ENCODE assay signal across 8 mouse cellular contexts in the genomic region with DNA sequence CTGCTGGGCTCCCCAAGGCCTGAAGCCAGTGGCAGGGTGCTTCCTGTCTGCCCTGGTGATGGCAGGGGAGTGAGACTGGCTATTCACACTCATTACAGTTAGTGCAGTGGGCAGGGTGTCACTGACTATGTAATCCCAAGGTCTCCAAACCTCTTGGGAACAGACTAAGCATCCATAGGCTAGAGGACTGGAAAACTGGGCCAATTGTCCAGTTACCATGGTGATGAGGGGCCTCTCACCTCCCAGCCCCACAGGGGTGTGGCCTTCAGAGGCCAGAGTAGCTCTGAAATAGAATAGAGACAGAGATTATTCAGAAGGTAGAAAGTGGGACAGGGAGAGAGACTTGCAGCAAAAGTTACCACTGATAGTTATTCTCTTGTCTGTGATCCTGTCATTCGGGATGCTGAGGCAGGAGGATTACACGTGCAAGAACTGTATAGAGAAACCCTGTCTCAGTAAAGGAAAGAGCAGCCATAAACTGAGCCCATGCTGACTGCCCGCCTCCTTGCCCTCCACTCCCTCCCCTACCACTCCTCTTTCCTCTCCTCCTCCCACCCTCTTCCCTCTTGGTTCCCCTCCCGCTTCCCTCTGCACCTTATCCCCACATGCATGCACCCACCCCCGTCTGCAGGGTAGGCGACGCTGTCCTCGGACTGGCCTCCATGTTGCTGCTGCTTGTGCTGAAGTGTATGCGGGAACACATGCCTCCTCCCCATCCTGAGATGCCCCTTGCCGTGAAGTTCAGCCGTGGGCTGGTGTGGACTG. TPM values are rescaled to one million over a fixed set of nuclear protein-coding genes. Genes with fewer than 3 reads are reported as not detected.
DNase-seq lines count a peak whose midpoint lies in the region; ATAC-seq and TF ChIP-seq lines count a peak whose summit lies in the region.

No protein-coding gene starts in this region.

- no peak for TF ChIP-seq EP300 in heart, postnatal 0 days (IDR thresholded peaks at IDR 0.05; ENCODE audit: low read depth)

- DNase-seq in heart, postnatal 0 days (ENCODE audit: low spot score) = no peak
- DNase-seq in heart, adult 11 months = no peak
- DNase-seq in embryonic facial prominence, embryonic 10.5 days (ENCODE audit: low spot score) = no peak
- DNase-seq in hindbrain, postnatal 0 days (ENCODE audit: low spot score) = no peak
- DNase-seq in testis, postnatal 14 days (ENCODE audit: low spot score) = no peak
- DNase-seq in cerebellum, postnatal 25 days = no peak
- no peak for DNase-seq in lung, postnatal 25 days (ENCODE audit: low spot score)

- no peak for TF ChIP-seq CTCF in heart, postnatal 0 days (IDR thresholded peaks at IDR 0.05; ENCODE audit: low read depth)
- TF ChIP-seq CTCF in hindbrain, postnatal 0 days (IDR thresholded peaks at IDR 0.05; ENCODE audit: low read depth) = no peak

- H3K27me3 ChIP-seq in heart, postnatal 0 days (ENCODE audit: control insufficient read depth, insufficient read depth, low read length) = no peaks in the 10 kb centered on the region
- no peaks in the 10 kb centered on the region for H3K27me3 ChIP-seq in embryonic facial prominence, embryonic 10.5 days (replicated peaks; ENCODE audit: low read depth, poor library complexity, severe bottlenecking)
- no peaks in the 10 kb centered on the region for H3K27me3 ChIP-seq in hindbrain, postnatal 0 days (ENCODE audit: insufficient read depth, low read length)

- H3K9ac ChIP-seq in heart, postnatal 0 days (replicated peaks; ENCODE audit: low read depth, low read length) = 0 out of 2 replicates have a peak overlapping the region, but pooled peaks have one; percentile 18
- 0 out of 2 replicates have a peak overlapping the region, but pooled peaks have one; percentile 15 for H3K9ac ChIP-seq in hindbrain, postnatal 0 days (replicated peaks; ENCODE audit: low read length)

- peaks cover 15% of the 10 kb centered on the region; the same call in 1 of the 2 replicates for H3K36me3 ChIP-seq in heart, postnatal 0 days (replicated peaks; ENCODE audit: control insufficient read depth, insufficient read depth, low read length)
- peaks cover 69% of the 10 kb centered on the region for H3K36me3 ChIP-seq in embryonic facial prominence, embryonic 10.5 days (replicated peaks)
- H3K36me3 ChIP-seq in hindbrain, postnatal 0 days (ENCODE audit: insufficient read depth, low read length) = no peaks in the 10 kb centered on the region

- WGBS in heart, postnatal 0 days = 33% methylated on average over 11 of the region's 11 CpGs
- WGBS in embryonic facial prominence, embryonic 10.5 days = 33% methylated on average over 11 of the region's 11 CpGs
- 34% methylated on average over 11 of the region's 11 CpGs for WGBS in hindbrain, postnatal 0 days

- H3K9me3 ChIP-seq in heart, postnatal 0 days (replicated peaks; ENCODE audit: control insufficient read depth, low read length) = peaks cover 5% of the 10 kb centered on the region; the same call in 1 of the 2 replicates
- H3K9me3 ChIP-seq in embryonic facial prominence, embryonic 10.5 days = no peaks in the 10 kb centered on the region
- H3K9me3 ChIP-seq in hindbrain, postnatal 0 days (ENCODE audit: low read length) = no peaks in the 10 kb centered on the region; the same call in 1 of the 2 replicates

- H3K27ac ChIP-seq in heart, postnatal 0 days (ENCODE audit: low read depth) = no peak overlapping the region
- H3K27ac ChIP-seq in embryonic facial prominence, embryonic 10.5 days (replicated peaks) = peak overlapping the region; percentile 61
- H3K27ac ChIP-seq in hindbrain, postnatal 0 days = no peak overlapping the region

- H3K4me1 ChIP-seq in heart, postnatal 0 days (ENCODE audit: control insufficient read depth, insufficient read depth) = no peaks in the 10 kb centered on the region
- peaks cover 16% of the 10 kb centered on the region for H3K4me1 ChIP-seq in embryonic facial prominence, embryonic 10.5 days
- no peaks in the 10 kb centered on the region for H3K4me1 ChIP-seq in hindbrain, postnatal 0 days (ENCODE audit: insufficient read depth, low read length)

- ATAC-seq in heart, postnatal 0 days (ENCODE audit: insufficient read depth, low read depth) = peak; percentile 25; the same call in 1 of the 2 replicates
- ATAC-seq in hindbrain, postnatal 0 days = peak; percentile 75
- ATAC-seq in monocyte, adult 5-6 weeks (replicated peaks; ENCODE audit: insufficient number of reproducible peaks, low FRiP score, low TSS enrichment, poor library complexity, severe bottlenecking) = 0 out of 2 replicates have a peak, but pooled peaks have one; percentile 13

- H3K4me3 ChIP-seq in heart, postnatal 0 days (ENCODE audit: low read depth, low read length) = no peak overlapping the region
- peak overlapping the region; percentile 39 for H3K4me3 ChIP-seq in embryonic facial prominence, embryonic 10.5 days
- H3K4me3 ChIP-seq in hindbrain, postnatal 0 days (ENCODE audit: low read length) = 0 out of 2 replicates have a peak overlapping the region, but pooled peaks have one; percentile 3

- H3K4me2 ChIP-seq in heart, postnatal 0 days (ENCODE audit: low read depth, low read length) = no peak overlapping the region
- peak overlapping the region; percentile 39 for H3K4me2 ChIP-seq in hindbrain, postnatal 0 days (ENCODE audit: low read depth, low read length)

RNA-seq across cellular contexts. Expression of gene Slc26a11, which starts 7.6 kb away (rescaled TPM):
- 4.0 and 4.4 TPM in 2 replicates for total RNA-seq in heart, postnatal 0 days (2014; rRNA removed; ENCODE audit: low replicate concordance)
- polyA plus RNA-seq in heart, postnatal 0 days (2015; fragmentation: Nextera tagmentation; extraction: Ambion mirVana) = 5.2 and 7.0 TPM in 2 replicates
- polyA plus RNA-seq in embryonic facial prominence, embryonic 10.5 days (2016; fragmentation: Nextera tagmentation; extraction: Ambion mirVana) = 7.6 and 8.2 TPM in 2 replicates
- total RNA-seq in hindbrain, postnatal 0 days (2014; rRNA removed) = 6.7 and 9.6 TPM in 2 replicates
- 5.4 and 5.7 TPM in 2 replicates for polyA plus RNA-seq in hindbrain, postnatal 0 days (2015; fragmentation: Nextera tagmentation; extraction: Ambion mirVana)
- 8.4 to 16.4 TPM (median 13.5 TPM) in 3 replicates for total RNA-seq in monocyte, adult 5-6 weeks (2017)

RNA-seq across cellular contexts. Expression of gene Sgsh, which starts 7.6 kb away (rescaled TPM):
- total RNA-seq in heart, postnatal 0 days (2014; rRNA removed; ENCODE audit: low replicate concordance) = 3.1 and 14.8 TPM in 2 replicates
- polyA plus RNA-seq in heart, postnatal 0 days (2015; fragmentation: Nextera tagmentation; extraction: Ambion mirVana) = 4.7 and 6.5 TPM in 2 replicates
- 5.4 and 5.5 TPM in 2 replicates for polyA plus RNA-seq in embryonic facial prominence, embryonic 10.5 days (2016; fragmentation: Nextera tagmentation; extraction: Ambion mirVana)
- 4.8 and 8.5 TPM in 2 replicates for total RNA-seq in hindbrain, postnatal 0 days (2014; rRNA removed)
- polyA plus RNA-seq in hindbrain, postnatal 0 days (2015; fragmentation: Nextera tagmentation; extraction: Ambion mirVana) = 5.0 and 6.2 TPM in 2 replicates
- total RNA-seq in monocyte, adult 5-6 weeks (2017) = 15.0 to 19.4 TPM (median 17.0 TPM) in 3 replicates

RNA-seq across cellular contexts. Expression of gene Rnf213, which starts 29.9 kb away (rescaled TPM):
- 36.7 and 45.4 TPM in 2 replicates for total RNA-seq in heart, postnatal 0 days (2014; rRNA removed; ENCODE audit: low replicate concordance)
- 3.4 and 4.5 TPM in 2 replicates for polyA plus RNA-seq in heart, postnatal 0 days (2015; fragmentation: Nextera tagmentation; extraction: Ambion mirVana)
- 1.4 TPM in 2 replicates for polyA plus RNA-seq in embryonic facial prominence, embryonic 10.5 days (2016; fragmentation: Nextera tagmentation; extraction: Ambion mirVana)
- 8.7 and 9.0 TPM in 2 replicates for total RNA-seq in hindbrain, postnatal 0 days (2014; rRNA removed)
- polyA plus RNA-seq in hindbrain, postnatal 0 days (2015; fragmentation: Nextera tagmentation; extraction: Ambion mirVana) = 0.94 and 1.5 TPM in 2 replicates
- total RNA-seq in monocyte, adult 5-6 weeks (2017) = 58.5 to 104 TPM (median 67.5 TPM) in 3 replicates

RNA-seq across cellular contexts. Expression of gene Card14, which starts 55.4 kb away (rescaled TPM):
- 0.66 and 1.2 TPM in 2 replicates for total RNA-seq in heart, postnatal 0 days (2014; rRNA removed; ENCODE audit: low replicate concordance)
- 0.41 and 0.48 TPM in 2 replicates for polyA plus RNA-seq in heart, postnatal 0 days (2015; fragmentation: Nextera tagmentation; extraction: Ambion mirVana)
- 0.05 TPM in 1 of 2 replicates, not detected in the other for polyA plus RNA-seq in embryonic facial prominence, embryonic 10.5 days (2016; fragmentation: Nextera tagmentation; extraction: Ambion mirVana)
- total RNA-seq in hindbrain, postnatal 0 days (2014; rRNA removed) = 1.7 and 1.9 TPM in 2 replicates
- 0.72 and 0.81 TPM in 2 replicates for polyA plus RNA-seq in hindbrain, postnatal 0 days (2015; fragmentation: Nextera tagmentation; extraction: Ambion mirVana)
- 0.19 TPM in 1 of 3 replicates, not detected in the others for total RNA-seq in monocyte, adult 5-6 weeks (2017)

Comparison
In these comparisons a context has a peak if more than half of its experiments do, and no peak if none do; other contexts are left out.
1. ATAC-seq: peak in every context shown above with its lines; median percentile 75 in hindbrain, postnatal 0 days; 25 in heart, postnatal 0 days; 13 in monocyte, adult 5-6 weeks.